Mouse (Mus musculus): ENCODE measurements around the gene Thrap3. TPM values are rescaled to one million over a fixed set of nuclear protein-coding genes. Genes with fewer than 3 reads are reported as not detected.
A peak's percentile ranks its signal among the peaks of the same experiment; 100 is the strongest.

The Thrap3 gene
- total and polyA plus RNA-seq, 2 experiments: 29.1 to 74.3 TPM

- H3K27me3 ChIP-seq (ENCODE audit: control insufficient read depth, insufficient read depth, low read length): no peaks in the 10 kb centered on the region
- peaks cover 16% of the 10 kb centered on the region for H3K4me1 ChIP-seq (ENCODE audit: control insufficient read depth, insufficient read depth, low read length)
- H3K27ac ChIP-seq (replicated peaks; ENCODE audit: insufficient read depth, low read depth, low read length): no peak overlapping the region
- TF ChIP-seq CTCF (IDR thresholded peaks at IDR 0.05; ENCODE audit: low read depth, low read length) (no peak), POLR2A (IDR thresholded peaks at IDR 0.05; ENCODE audit: extremely low read depth, insufficient read depth, low read length) (no peak)
- peaks cover 31% of the 10 kb centered on the region; the same call in 1 of the 2 replicates for H3K79me2 ChIP-seq (ENCODE audit: control insufficient read depth, insufficient read depth, low read length)
- DNase-seq (ENCODE audit: extremely low read depth, low read depth, low spot score): no peak
- H3K4me3 ChIP-seq (ENCODE audit: insufficient read depth, low read depth, low read length): no peak overlapping the region
- no peak overlapping the region for H3K9ac ChIP-seq (ENCODE audit: low read depth, low read length)
- H3K36me3 ChIP-seq (ENCODE audit: control insufficient read depth, insufficient read depth, low read length): peaks cover 14% of the 10 kb centered on the region; the same call in 1 of the 2 replicates
- WGBS: 57% methylated on average over 2 of the region's 2 CpGs
Observed at GRCm38 (mm10) chr4:126120506-126120905, 82.1 kb downstream of the Thrap3 start.

GRCm38 (mm10) chr4:126120052-126120451 is 82.5 kb downstream of the Thrap3 start:
- peaks cover 12% of the 10 kb centered on the region; the same call in 1 of the 2 replicates for H3K36me3 ChIP-seq (ENCODE audit: control insufficient read depth, insufficient read depth, low read length)
- no peak overlapping the region for H3K27ac ChIP-seq (replicated peaks; ENCODE audit: insufficient read depth, low read depth, low read length)
- peaks cover 32% of the 10 kb centered on the region; the same call in 1 of the 2 replicates for H3K79me2 ChIP-seq (ENCODE audit: control insufficient read depth, insufficient read depth, low read length)
- H3K4me3 ChIP-seq (ENCODE audit: insufficient read depth, low read depth, low read length): no peak overlapping the region
- H3K9ac ChIP-seq (ENCODE audit: low read depth, low read length): no peak overlapping the region
- DNase-seq (ENCODE audit: extremely low read depth, low read depth, low spot score): peak; percentile 67
- H3K27me3 ChIP-seq (ENCODE audit: control insufficient read depth, insufficient read depth, low read length): no peaks in the 10 kb centered on the region
- peaks cover 20% of the 10 kb centered on the region for H3K4me1 ChIP-seq (ENCODE audit: control insufficient read depth, insufficient read depth, low read length)
- no peak for TF ChIP-seq CTCF (IDR thresholded peaks at IDR 0.05; ENCODE audit: low read depth, low read length)
- TF ChIP-seq POLR2A (IDR thresholded peaks at IDR 0.05; ENCODE audit: extremely low read depth, insufficient read depth, low read length): no peak
- WGBS: 68% methylated on average over 5 of the region's 5 CpGs

- peak; percentile 40 for DNase-seq (ENCODE audit: extremely low read depth, low read depth, low spot score)
- Histone ChIP-seq H3K27me3 (ENCODE audit: control insufficient read depth, insufficient read depth, low read length) (no peaks in the 10 kb centered on the region), H3K36me3 (ENCODE audit: control insufficient read depth, insufficient read depth, low read length) (peaks cover 7% of the 10 kb centered on the region; the same call in 1 of the 2 replicates), H3K4me1 (ENCODE audit: control insufficient read depth, insufficient read depth, low read length) (peaks cover 27% of the 10 kb centered on the region), H3K4me3 (ENCODE audit: insufficient read depth, low read depth, low read length) (no peak overlapping the region), H3K27ac (replicated peaks; ENCODE audit: insufficient read depth, low read depth, low read length) (no peak overlapping the region), H3K9ac (ENCODE audit: low read depth, low read length) (no peak overlapping the region), H3K79me2 (ENCODE audit: control insufficient read depth, insufficient read depth, low read length) (peaks cover 37% of the 10 kb centered on the region; the same call in 1 of the 2 replicates)
- WGBS: 48% methylated on average over 1 of the region's 1 CpGs
- no peak for TF ChIP-seq POLR2A (IDR thresholded peaks at IDR 0.05; ENCODE audit: extremely low read depth, insufficient read depth, low read length)
- no peak for TF ChIP-seq CTCF (IDR thresholded peaks at IDR 0.05; ENCODE audit: low read depth, low read length)
Observed at GRCm38 (mm10) chr4:126119051-126119450, 83.5 kb downstream of the Thrap3 start.

GRCm38 (mm10) chr4:126118651-126119050 is 83.9 kb downstream of the Thrap3 start:
- TF ChIP-seq CTCF (IDR thresholded peaks at IDR 0.05; ENCODE audit: low read depth, low read length) (no peak), POLR2A (IDR thresholded peaks at IDR 0.05; ENCODE audit: extremely low read depth, insufficient read depth, low read length) (no peak)

GRCm38 (mm10) chr4:126117116-126117515 is 85.4 kb downstream of the Thrap3 start:
- WGBS: 70% methylated on average over 8 of the region's 8 CpGs
- H3K79me2 ChIP-seq (ENCODE audit: control insufficient read depth, insufficient read depth, low read length): peaks cover 33% of the 10 kb centered on the region; the same call in 1 of the 2 replicates
- 0 out of 2 replicates have a peak, but pooled peaks cover 1% of the 10 kb centered on the region for H3K36me3 ChIP-seq (ENCODE audit: control insufficient read depth, insufficient read depth, low read length)
- H3K27ac ChIP-seq (replicated peaks; ENCODE audit: insufficient read depth, low read depth, low read length): no peak overlapping the region
- no peak overlapping the region for H3K9ac ChIP-seq (ENCODE audit: low read depth, low read length)
- peaks cover 40% of the 10 kb centered on the region for H3K4me1 ChIP-seq (ENCODE audit: control insufficient read depth, insufficient read depth, low read length)
- peak; percentile 74 for DNase-seq (ENCODE audit: extremely low read depth, low read depth, low spot score)
- H3K4me3 ChIP-seq (ENCODE audit: insufficient read depth, low read depth, low read length): no peak overlapping the region
- TF ChIP-seq CTCF (IDR thresholded peaks at IDR 0.05; ENCODE audit: low read depth, low read length): no peak
- TF ChIP-seq POLR2A (IDR thresholded peaks at IDR 0.05; ENCODE audit: extremely low read depth, insufficient read depth, low read length): no peak
- no peaks in the 10 kb centered on the region for H3K27me3 ChIP-seq (ENCODE audit: control insufficient read depth, insufficient read depth, low read length)

More at GRCm38 (mm10) chr4:126118651-126119050, 83.9 kb downstream of the Thrap3 start:
- H3K4me1 ChIP-seq (ENCODE audit: control insufficient read depth, insufficient read depth, low read length): peaks cover 30% of the 10 kb centered on the region
- WGBS: 92% methylated on average over 4 of the region's 4 CpGs
- peaks cover 37% of the 10 kb centered on the region; the same call in 1 of the 2 replicates for H3K79me2 ChIP-seq (ENCODE audit: control insufficient read depth, insufficient read depth, low read length)
- H3K36me3 ChIP-seq (ENCODE audit: control insufficient read depth, insufficient read depth, low read length): peaks cover 3% of the 10 kb centered on the region; the same call in 1 of the 2 replicates
- H3K9ac ChIP-seq (ENCODE audit: low read depth, low read length): no peak overlapping the region
- H3K27me3 ChIP-seq (ENCODE audit: control insufficient read depth, insufficient read depth, low read length): no peaks in the 10 kb centered on the region
- no peak overlapping the region for H3K27ac ChIP-seq (replicated peaks; ENCODE audit: insufficient read depth, low read depth, low read length)
- no peak overlapping the region for H3K4me3 ChIP-seq (ENCODE audit: insufficient read depth, low read depth, low read length)
- no peak for DNase-seq (ENCODE audit: extremely low read depth, low read depth, low spot score)

- WGBS: 52% methylated on average over 6 of the region's 6 CpGs
Observed at GRCm38 (mm10) chr4:126115871-126116521, 86.6 kb downstream of the Thrap3 start.

More at GRCm38 (mm10) chr4:126115871-126116521, 86.6 kb downstream of the Thrap3 start:
- H3K9ac ChIP-seq (ENCODE audit: low read depth, low read length): peak overlapping the region; percentile 6; the same call in 1 of the 2 replicates
- H3K27ac ChIP-seq (replicated peaks; ENCODE audit: insufficient read depth, low read depth, low read length): peak overlapping the region; percentile 81
- 0 out of 2 replicates have a peak, but pooled peaks cover 1% of the 10 kb centered on the region for H3K36me3 ChIP-seq (ENCODE audit: control insufficient read depth, insufficient read depth, low read length)
- DNase-seq (ENCODE audit: extremely low read depth, low read depth, low spot score): peak; percentile 63
- H3K4me3 ChIP-seq (ENCODE audit: insufficient read depth, low read depth, low read length): no peak overlapping the region
- peaks cover 42% of the 10 kb centered on the region; the same call in 1 of the 2 replicates for H3K79me2 ChIP-seq (ENCODE audit: control insufficient read depth, insufficient read depth, low read length)
- peaks cover 40% of the 10 kb centered on the region for H3K4me1 ChIP-seq (ENCODE audit: control insufficient read depth, insufficient read depth, low read length)
- TF ChIP-seq CTCF (IDR thresholded peaks at IDR 0.05; ENCODE audit: low read depth, low read length): no peak
- no peak for TF ChIP-seq POLR2A (IDR thresholded peaks at IDR 0.05; ENCODE audit: extremely low read depth, insufficient read depth, low read length)
- no peaks in the 10 kb centered on the region for H3K27me3 ChIP-seq (ENCODE audit: control insufficient read depth, insufficient read depth, low read length)
